Mouse (Mus musculus): ENCODE results near the gene Rpap1.
A peak's percentile ranks its signal among the peaks of the same experiment; 100 is the strongest.

Rpap1 gene

GRCm38 (mm10) chr2:119787206-119787883 lies at the start of gene Rpap1:
Rpap1 (minus strand) TSS chr2:119787537.
- TF ChIP-seq CTCF (conservative IDR thresholded peaks at IDR 0.05; ENCODE audit: low read length) (no peak), NANOG (IDR thresholded peaks at IDR 0.05; ENCODE audit: borderline replicate concordance, low read length) (no peak), POU5F1 (IDR thresholded peaks at IDR 0.05; ENCODE audit: borderline replicate concordance, low read length) (no peak)
- H3K4me1 ChIP-seq (replicated peaks; ENCODE audit: low read depth, low read length): peaks cover 65% of the 10 kb centered on the region

GRCm38 (mm10) chr2:119834231-119834630 lies 46.9 kb upstream of the Rpap1 start:
- Histone ChIP-seq H3K4me1 (replicated peaks; ENCODE audit: low read depth, low read length) (peaks cover 7% of the 10 kb centered on the region), H3K4me3 (replicated peaks; ENCODE audit: low read length) (no peak overlapping the region), H3K27me3 (ENCODE audit: insufficient read depth, low read length) (0 out of 2 replicates have a peak, but pooled peaks cover 2% of the 10 kb centered on the region), H3K36me3 (ENCODE audit: insufficient read depth, low read length) (no peaks in the 10 kb centered on the region), H3K9me3 (ENCODE audit: low read length) (no peaks in the 10 kb centered on the region)
- no peak for TF ChIP-seq POU5F1 (IDR thresholded peaks at IDR 0.05; ENCODE audit: borderline replicate concordance, low read length)
- no peak for TF ChIP-seq CTCF (conservative IDR thresholded peaks at IDR 0.05; ENCODE audit: low read length)
- no peak for TF ChIP-seq NANOG (IDR thresholded peaks at IDR 0.05; ENCODE audit: borderline replicate concordance, low read length)

More at GRCm38 (mm10) chr2:119787206-119787883, at the start of gene Rpap1:
- H3K36me3 ChIP-seq (ENCODE audit: insufficient read depth, low read length): peaks cover 34% of the 10 kb centered on the region
- no peaks in the 10 kb centered on the region for H3K27me3 ChIP-seq (ENCODE audit: insufficient read depth, low read length)
- H3K9me3 ChIP-seq (ENCODE audit: low read length): no peaks in the 10 kb centered on the region
- H3K4me3 ChIP-seq (replicated peaks; ENCODE audit: low read length): peak within 1 kb of the TSS; percentile 91

- H3K4me1 ChIP-seq (replicated peaks; ENCODE audit: low read depth, low read length): peaks cover 14% of the 10 kb centered on the region
- H3K9me3 ChIP-seq (ENCODE audit: low read length): no peaks in the 10 kb centered on the region
- H3K4me3 ChIP-seq (replicated peaks; ENCODE audit: low read length): no peak overlapping the region
- no peaks in the 10 kb centered on the region for H3K27me3 ChIP-seq (ENCODE audit: insufficient read depth, low read length)
- TF ChIP-seq CTCF (conservative IDR thresholded peaks at IDR 0.05; ENCODE audit: low read length) (no peak), NANOG (IDR thresholded peaks at IDR 0.05; ENCODE audit: borderline replicate concordance, low read length) (no peak), POU5F1 (IDR thresholded peaks at IDR 0.05; ENCODE audit: borderline replicate concordance, low read length) (no peak)
- H3K36me3 ChIP-seq (ENCODE audit: insufficient read depth, low read length): no peaks in the 10 kb centered on the region
Measured at GRCm38 (mm10) chr2:119830579-119830978, 43.2 kb upstream of the Rpap1 start.

- H3K9me3 ChIP-seq (ENCODE audit: low read length): no peaks in the 10 kb centered on the region
- peaks cover 18% of the 10 kb centered on the region for H3K36me3 ChIP-seq (ENCODE audit: insufficient read depth, low read length)
- no peaks in the 10 kb centered on the region for H3K27me3 ChIP-seq (ENCODE audit: insufficient read depth, low read length)
- H3K4me3 ChIP-seq (replicated peaks; ENCODE audit: low read length): no peak overlapping the region
- no peak for TF ChIP-seq NANOG (IDR thresholded peaks at IDR 0.05; ENCODE audit: borderline replicate concordance, low read length)
- no peak for TF ChIP-seq CTCF (conservative IDR thresholded peaks at IDR 0.05; ENCODE audit: low read length)
- TF ChIP-seq POU5F1 (IDR thresholded peaks at IDR 0.05; ENCODE audit: borderline replicate concordance, low read length): no peak
- H3K4me1 ChIP-seq (replicated peaks; ENCODE audit: low read depth, low read length): peaks cover 33% of the 10 kb centered on the region
Measured at GRCm38 (mm10) chr2:119821136-119821535, 33.8 kb upstream of the Rpap1 start.

GRCm38 (mm10) chr2:119818668-119819272 lies 31.4 kb upstream of the Rpap1 start:
- no peaks in the 10 kb centered on the region for H3K27me3 ChIP-seq (ENCODE audit: insufficient read depth, low read length)
- no peaks in the 10 kb centered on the region for H3K9me3 ChIP-seq (ENCODE audit: low read length)
- peaks cover 41% of the 10 kb centered on the region for H3K36me3 ChIP-seq (ENCODE audit: insufficient read depth, low read length)
- peaks cover 51% of the 10 kb centered on the region for H3K4me1 ChIP-seq (replicated peaks; ENCODE audit: low read depth, low read length)
- TF ChIP-seq CTCF (conservative IDR thresholded peaks at IDR 0.05; ENCODE audit: low read length) (no peak), NANOG (IDR thresholded peaks at IDR 0.05; ENCODE audit: borderline replicate concordance, low read length) (no peak), POU5F1 (IDR thresholded peaks at IDR 0.05; ENCODE audit: borderline replicate concordance, low read length) (no peak)
- H3K4me3 ChIP-seq (replicated peaks; ENCODE audit: low read length): no peak overlapping the region

GRCm38 (mm10) chr2:119817047-119817446 lies 29.7 kb upstream of the Rpap1 start:
- Histone ChIP-seq H3K4me3 (replicated peaks; ENCODE audit: low read length) (no peak overlapping the region), H3K9me3 (ENCODE audit: low read length) (no peaks in the 10 kb centered on the region), H3K36me3 (ENCODE audit: insufficient read depth, low read length) (peaks cover 58% of the 10 kb centered on the region), H3K4me1 (replicated peaks; ENCODE audit: low read depth, low read length) (peaks cover 66% of the 10 kb centered on the region), H3K27me3 (ENCODE audit: insufficient read depth, low read length) (no peaks in the 10 kb centered on the region)
- no peak for TF ChIP-seq POU5F1 (IDR thresholded peaks at IDR 0.05; ENCODE audit: borderline replicate concordance, low read length)
- no peak for TF ChIP-seq CTCF (conservative IDR thresholded peaks at IDR 0.05; ENCODE audit: low read length)
- TF ChIP-seq NANOG (IDR thresholded peaks at IDR 0.05; ENCODE audit: borderline replicate concordance, low read length): no peak

- Histone ChIP-seq H3K36me3 (ENCODE audit: insufficient read depth, low read length) (peaks cover 63% of the 10 kb centered on the region), H3K27me3 (ENCODE audit: insufficient read depth, low read length) (no peaks in the 10 kb centered on the region), H3K4me1 (replicated peaks; ENCODE audit: low read depth, low read length) (peaks cover 71% of the 10 kb centered on the region), H3K4me3 (replicated peaks; ENCODE audit: low read length) (no peak overlapping the region), H3K9me3 (ENCODE audit: low read length) (no peaks in the 10 kb centered on the region)
- TF ChIP-seq POU5F1 (IDR thresholded peaks at IDR 0.05; ENCODE audit: borderline replicate concordance, low read length): no peak
- no peak for TF ChIP-seq NANOG (IDR thresholded peaks at IDR 0.05; ENCODE audit: borderline replicate concordance, low read length)
Measured at GRCm38 (mm10) chr2:119816611-119817010, 29.3 kb upstream of the Rpap1 start.

- TF ChIP-seq POU5F1 (IDR thresholded peaks at IDR 0.05; ENCODE audit: borderline replicate concordance, low read length) (no peak), CTCF (conservative IDR thresholded peaks at IDR 0.05; ENCODE audit: low read length) (no peak), NANOG (IDR thresholded peaks at IDR 0.05; ENCODE audit: borderline replicate concordance, low read length) (no peak)
- no peaks in the 10 kb centered on the region for H3K27me3 ChIP-seq (ENCODE audit: insufficient read depth, low read length)
- no peaks in the 10 kb centered on the region for H3K9me3 ChIP-seq (ENCODE audit: low read length)
- H3K36me3 ChIP-seq (ENCODE audit: insufficient read depth, low read length): peaks cover 84% of the 10 kb centered on the region
- peaks cover 83% of the 10 kb centered on the region for H3K4me1 ChIP-seq (replicated peaks; ENCODE audit: low read depth, low read length)
- no peak overlapping the region for H3K4me3 ChIP-seq (replicated peaks; ENCODE audit: low read length)
Measured at GRCm38 (mm10) chr2:119814376-119814933, 27.1 kb upstream of the Rpap1 start.

All from E14TG2a.4 (cell line).